Mouse (Mus musculus): ENCODE results near the gene Pcolce2. TPM values are rescaled to one million over a fixed set of nuclear protein-coding genes. Genes with fewer than 3 reads are reported as not detected.

Gene Pcolce2
- polyA plus RNA-seq (2012; rRNA removed): 24.5 and 31.5 TPM in 2 replicates

DNA sequence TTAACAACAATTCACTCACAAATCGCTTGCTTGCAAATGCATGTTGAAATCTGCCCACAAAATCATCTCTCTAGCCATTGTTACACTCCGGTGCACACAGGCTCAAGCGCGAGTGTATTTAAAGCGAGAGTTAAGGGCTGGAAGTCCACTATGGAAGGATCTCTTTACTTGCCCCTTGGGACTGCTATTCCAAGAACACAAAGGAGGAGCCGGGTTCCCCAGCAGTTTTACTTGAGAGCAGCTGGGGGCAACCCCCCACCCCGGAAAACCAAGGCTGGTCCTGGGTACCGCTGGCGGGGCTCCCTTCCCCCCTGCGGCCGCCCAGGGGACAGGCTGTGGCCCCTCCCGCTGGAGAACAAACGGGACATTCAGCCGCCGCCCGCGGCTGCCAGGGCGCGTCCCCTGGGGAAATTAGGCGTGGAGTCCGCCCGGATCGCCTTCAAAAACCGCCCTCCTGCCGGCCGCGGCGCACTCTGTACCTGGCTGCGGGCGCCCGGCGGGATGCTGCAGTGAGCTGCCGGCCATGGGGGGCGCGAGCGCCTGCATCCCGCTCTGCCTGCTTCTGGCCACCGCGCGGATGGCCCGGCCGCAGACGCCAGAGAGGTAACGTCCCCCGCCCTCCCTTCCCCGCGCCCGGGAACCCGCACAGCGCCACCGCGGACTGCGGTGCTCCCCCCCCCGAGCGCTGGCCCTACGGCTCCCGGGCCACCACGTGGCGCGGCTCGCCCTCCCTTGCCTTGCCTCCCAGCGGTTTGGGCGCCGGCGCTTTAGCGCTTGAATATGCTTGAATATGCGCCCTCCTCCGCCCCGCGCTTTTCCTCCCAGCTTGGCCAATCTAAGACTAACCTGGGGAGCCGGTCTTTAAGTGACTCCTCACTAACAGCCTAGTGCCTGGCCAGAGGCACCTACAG is at the start of gene Pcolce2:
Pcolce2 (plus strand) TSS at position 331 of the 911 bp plus-strand sequence.
- no peak for TF ChIP-seq CTCF (IDR thresholded peaks at IDR 0.05; ENCODE audit: insufficient read depth, low read length)
- TF ChIP-seq POLR2A (IDR thresholded peaks at IDR 0.05; ENCODE audit: borderline replicate concordance, extremely low read depth, low read depth, low read length): no peak; the same call in 1 of the 2 replicates
- H3K4me1 ChIP-seq (ENCODE audit: control insufficient read depth, insufficient read depth, low read length): no peaks in the 10 kb centered on the region
- WGBS: 2% methylated on average over 63 of the region's 71 CpGs
- DNase-seq: peak; percentile 13
- peak within 1 kb of the TSS; percentile 63 for H3K4me3 ChIP-seq (replicated peaks; ENCODE audit: extremely low read depth, low read depth, low read length)

DNA sequence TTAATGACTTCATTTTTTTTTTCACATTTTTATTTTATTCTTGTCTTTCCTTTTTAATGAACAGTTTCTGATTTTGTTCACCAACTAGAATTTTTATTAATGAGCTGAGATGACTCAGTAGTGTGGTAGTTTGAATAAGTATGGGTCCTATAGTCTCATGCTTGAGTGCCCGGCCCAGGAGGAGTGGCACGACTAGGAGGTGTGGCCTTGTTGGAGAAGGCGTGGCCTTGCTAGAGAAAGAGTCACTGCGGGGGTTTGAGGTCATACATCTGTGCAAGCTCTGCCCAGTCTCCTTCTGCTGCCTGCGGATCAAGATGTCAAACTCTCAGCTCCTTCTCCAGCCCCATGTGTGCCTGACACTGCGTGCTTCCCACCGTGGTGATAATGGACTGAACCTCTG is 49.3 kb upstream of the Pcolce2 start:
- TF ChIP-seq CTCF (IDR thresholded peaks at IDR 0.05; ENCODE audit: insufficient read depth, low read length): no peak
- no peak for TF ChIP-seq POLR2A (IDR thresholded peaks at IDR 0.05; ENCODE audit: borderline replicate concordance, extremely low read depth, low read depth, low read length)
- Histone ChIP-seq H3K4me1 (ENCODE audit: control insufficient read depth, insufficient read depth, low read length) (no peaks in the 10 kb centered on the region), H3K4me3 (replicated peaks; ENCODE audit: extremely low read depth, low read depth, low read length) (no peak overlapping the region)
- WGBS: 86% methylated on average over 7 of the region's 7 CpGs
- DNase-seq: no peak

DNA sequence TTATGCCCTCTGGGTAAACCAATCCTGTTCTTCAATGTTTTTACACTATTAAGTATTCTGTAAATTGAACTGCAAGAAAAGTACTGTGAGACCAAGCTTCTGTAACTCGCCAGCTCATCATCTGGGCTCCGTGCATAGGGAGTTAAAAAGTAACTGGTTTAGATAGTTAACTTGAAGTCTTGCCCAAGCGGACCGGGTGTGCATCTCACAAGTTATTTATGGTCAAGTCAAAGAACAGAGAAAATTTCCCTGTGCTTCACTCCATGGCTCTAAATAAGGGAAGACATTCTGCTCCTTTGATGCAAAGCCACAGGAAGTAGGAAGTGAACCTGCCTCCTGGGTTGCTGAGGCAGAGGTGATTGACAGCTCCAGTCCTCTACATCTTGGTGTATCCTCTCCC is 43.1 kb upstream of the Pcolce2 start:
- Histone ChIP-seq H3K4me3 (replicated peaks; ENCODE audit: extremely low read depth, low read depth, low read length) (no peak overlapping the region), H3K4me1 (ENCODE audit: control insufficient read depth, insufficient read depth, low read length) (no peaks in the 10 kb centered on the region)
- no peak for DNase-seq
- TF ChIP-seq CTCF (IDR thresholded peaks at IDR 0.05; ENCODE audit: insufficient read depth, low read length) (no peak), POLR2A (IDR thresholded peaks at IDR 0.05; ENCODE audit: borderline replicate concordance, extremely low read depth, low read depth, low read length) (no peak)
- WGBS: 78% methylated on average over 4 of the region's 4 CpGs

DNA sequence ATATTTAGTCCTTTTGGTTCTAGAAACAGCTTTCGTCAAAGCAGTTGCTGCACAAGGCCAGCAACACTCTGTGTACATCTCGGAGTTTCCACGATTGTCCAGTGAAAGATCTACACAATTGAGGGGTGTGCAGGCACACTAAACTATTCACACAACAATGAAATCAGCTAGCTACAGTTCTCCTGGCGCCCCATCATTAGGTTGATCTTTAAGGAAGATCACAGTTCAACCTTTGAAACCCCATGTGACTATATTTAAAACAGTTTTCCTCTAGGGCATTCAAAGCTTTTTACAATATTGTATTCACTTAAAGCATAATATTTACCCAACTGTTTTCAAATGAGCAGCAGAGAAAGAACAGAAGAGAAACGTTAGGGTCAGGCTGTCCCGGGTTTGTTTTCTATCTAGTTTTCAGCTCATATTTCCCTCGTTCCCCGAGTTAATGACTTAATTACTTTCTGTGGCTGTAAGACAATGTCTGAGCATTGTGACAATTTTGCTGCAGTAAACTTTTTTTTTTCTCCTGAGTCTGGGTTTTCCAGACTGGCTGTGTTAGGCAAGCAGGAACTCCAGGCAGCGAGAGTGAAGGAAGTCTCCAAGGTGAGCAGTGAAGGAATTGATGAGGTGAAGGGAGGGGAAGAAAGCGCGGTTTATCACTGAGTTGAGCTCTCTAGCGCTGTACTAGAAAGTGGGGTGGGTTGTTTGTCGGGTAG is 39.8 kb upstream of the Pcolce2 start:
- TF ChIP-seq POLR2A (IDR thresholded peaks at IDR 0.05; ENCODE audit: borderline replicate concordance, extremely low read depth, low read depth, low read length) (no peak), CTCF (IDR thresholded peaks at IDR 0.05; ENCODE audit: insufficient read depth, low read length) (no peak)
- WGBS: 40% methylated on average over 13 of the region's 13 CpGs
- H3K4me1 ChIP-seq (ENCODE audit: control insufficient read depth, insufficient read depth, low read length): no peaks in the 10 kb centered on the region
- no peak for DNase-seq
- H3K4me3 ChIP-seq (replicated peaks; ENCODE audit: extremely low read depth, low read depth, low read length): no peak overlapping the region

DNA sequence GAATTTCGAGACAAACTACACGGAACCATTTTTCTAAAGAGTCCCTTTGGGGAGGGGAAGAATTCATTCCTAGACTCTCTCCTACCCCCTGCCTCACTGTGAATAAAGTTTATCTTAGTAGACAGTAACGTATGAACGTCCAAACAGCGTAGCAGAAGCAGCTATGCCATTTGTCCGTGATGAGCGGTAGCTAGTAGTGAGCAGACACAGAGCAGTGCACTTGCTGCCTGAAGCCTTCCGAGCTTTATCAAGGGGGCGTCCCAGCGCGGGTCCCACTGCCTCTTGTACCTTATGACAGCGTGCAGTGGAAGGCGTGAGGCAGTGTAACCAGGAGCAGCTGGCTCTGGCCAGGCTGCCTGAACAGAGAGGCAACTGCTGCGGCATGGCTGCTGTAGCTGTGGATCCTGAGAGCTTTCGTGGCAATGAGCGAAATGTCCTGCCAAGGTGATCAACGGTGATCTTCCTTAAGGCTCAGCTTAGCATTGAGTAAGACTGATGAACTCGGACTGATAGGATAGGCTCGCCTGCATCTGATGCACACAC is 39.2 kb upstream of the Pcolce2 start:
- H3K4me1 ChIP-seq (ENCODE audit: control insufficient read depth, insufficient read depth, low read length): no peaks in the 10 kb centered on the region
- TF ChIP-seq POLR2A (IDR thresholded peaks at IDR 0.05; ENCODE audit: borderline replicate concordance, extremely low read depth, low read depth, low read length): no peak
- TF ChIP-seq CTCF (IDR thresholded peaks at IDR 0.05; ENCODE audit: insufficient read depth, low read length): no peak

DNA sequence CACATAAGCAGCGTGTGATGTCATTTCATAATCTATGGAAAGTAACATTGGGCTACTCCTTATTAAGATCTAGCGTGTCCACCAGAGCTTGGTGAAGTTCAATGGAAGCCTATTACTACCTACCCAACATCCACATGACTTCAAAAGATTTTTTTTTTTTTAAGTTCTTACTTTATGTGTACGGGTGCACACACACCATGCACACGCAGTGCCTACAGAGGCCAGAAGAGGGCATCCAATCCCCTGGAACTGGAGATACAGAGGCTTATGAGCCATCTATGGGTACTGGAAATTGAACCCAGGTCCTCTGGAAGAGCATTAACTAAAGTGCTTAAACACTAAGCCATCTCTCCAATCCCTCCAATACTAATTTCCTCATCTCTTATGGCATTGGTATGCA is 38.0 kb upstream of the Pcolce2 start:
- Histone ChIP-seq H3K4me3 (replicated peaks; ENCODE audit: extremely low read depth, low read depth, low read length) (no peak overlapping the region), H3K4me1 (ENCODE audit: control insufficient read depth, insufficient read depth, low read length) (no peaks in the 10 kb centered on the region)
- WGBS: 84% methylated on average over 4 of the region's 4 CpGs
- peak; percentile 14; the same call in 1 of the 2 replicates for TF ChIP-seq CTCF (IDR thresholded peaks at IDR 0.05; ENCODE audit: insufficient read depth, low read length)
- no peak for TF ChIP-seq POLR2A (IDR thresholded peaks at IDR 0.05; ENCODE audit: borderline replicate concordance, extremely low read depth, low read depth, low read length)
- DNase-seq: no peak

More for the DNA sequence above, 39.2 kb upstream of the Pcolce2 start:
- WGBS: 36% methylated on average over 19 of the region's 19 CpGs
- H3K4me3 ChIP-seq (replicated peaks; ENCODE audit: extremely low read depth, low read depth, low read length): no peak overlapping the region
- DNase-seq: no peak

DNA sequence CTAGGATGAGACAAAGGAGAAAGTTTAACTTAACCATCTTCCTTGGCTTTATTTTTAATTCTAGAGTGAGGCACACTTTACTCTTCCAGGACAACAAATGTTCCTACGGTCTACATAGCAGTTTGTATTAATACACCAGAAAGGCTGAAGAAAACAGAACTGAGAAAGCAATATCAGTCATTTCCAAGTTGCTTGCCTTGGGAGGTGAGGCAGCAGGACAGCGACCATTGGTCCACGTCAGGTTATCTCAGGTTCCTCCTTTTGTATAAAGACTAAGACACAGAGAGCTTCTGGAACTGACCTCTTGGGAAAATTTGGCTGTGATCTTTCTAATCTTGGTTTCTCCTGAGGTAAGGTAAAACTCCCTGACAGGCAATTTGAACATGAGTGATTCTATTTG is 34.6 kb upstream of the Pcolce2 start:
- no peak for DNase-seq
- 63% methylated on average over 3 of the region's 3 CpGs for WGBS
- no peak for TF ChIP-seq CTCF (IDR thresholded peaks at IDR 0.05; ENCODE audit: insufficient read depth, low read length)
- H3K4me3 ChIP-seq (replicated peaks; ENCODE audit: extremely low read depth, low read depth, low read length): no peak overlapping the region
- no peaks in the 10 kb centered on the region for H3K4me1 ChIP-seq (ENCODE audit: control insufficient read depth, insufficient read depth, low read length)

DNA sequence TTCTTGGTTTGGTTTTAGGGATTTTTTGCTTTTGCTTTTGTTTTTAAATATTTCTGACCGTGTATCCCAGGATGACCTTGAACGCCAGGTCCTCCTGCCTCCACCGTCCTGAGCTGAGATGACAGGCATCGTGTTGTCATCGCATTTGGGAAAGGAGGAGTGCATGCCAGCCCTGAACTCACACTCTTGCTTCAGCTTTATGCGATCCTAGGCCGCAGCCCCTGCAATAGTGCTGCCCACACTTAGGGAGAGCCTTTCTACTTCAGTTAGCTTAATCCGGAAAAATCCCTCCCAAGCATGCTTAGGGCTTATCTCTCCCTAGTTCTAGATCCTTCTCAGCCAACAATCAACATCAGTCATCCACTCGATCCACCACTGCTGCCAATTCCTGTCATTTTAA is 34.1 kb upstream of the Pcolce2 start:
- DNase-seq: no peak
- 73% methylated on average over 9 of the region's 9 CpGs for WGBS
- TF ChIP-seq CTCF (IDR thresholded peaks at IDR 0.05; ENCODE audit: insufficient read depth, low read length) (no peak), POLR2A (IDR thresholded peaks at IDR 0.05; ENCODE audit: borderline replicate concordance, extremely low read depth, low read depth, low read length) (no peak)
- Histone ChIP-seq H3K4me3 (replicated peaks; ENCODE audit: extremely low read depth, low read depth, low read length) (no peak overlapping the region), H3K4me1 (ENCODE audit: control insufficient read depth, insufficient read depth, low read length) (no peaks in the 10 kb centered on the region)

DNA sequence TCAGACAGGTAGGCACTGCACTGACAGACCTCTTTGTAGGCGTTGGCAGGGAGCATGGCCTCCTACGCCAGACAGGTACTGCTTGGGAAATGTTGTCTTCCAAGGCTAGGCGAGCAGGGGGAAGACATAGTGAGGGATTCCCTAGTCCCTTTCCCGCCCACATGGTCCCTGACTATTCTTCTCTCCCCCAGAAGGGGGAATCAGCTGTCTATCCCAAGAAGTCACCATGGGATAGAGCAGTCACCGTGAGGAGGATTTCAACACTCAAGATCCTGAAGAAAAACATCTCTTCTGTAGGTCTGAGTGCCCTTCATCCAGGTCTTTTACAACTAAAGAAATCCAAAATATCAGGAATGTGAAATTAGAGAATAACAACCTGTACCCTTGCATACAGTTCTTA is 30.2 kb upstream of the Pcolce2 start:
- TF ChIP-seq POLR2A (IDR thresholded peaks at IDR 0.05; ENCODE audit: borderline replicate concordance, extremely low read depth, low read depth, low read length): no peak
- 0 out of 2 replicates have a peak, but pooled peaks have one; percentile 6 for TF ChIP-seq CTCF (IDR thresholded peaks at IDR 0.05; ENCODE audit: insufficient read depth, low read length)
- WGBS: 50% methylated on average over 5 of the region's 5 CpGs
- DNase-seq: no peak
- H3K4me3 ChIP-seq (replicated peaks; ENCODE audit: extremely low read depth, low read depth, low read length): no peak overlapping the region
- no peaks in the 10 kb centered on the region for H3K4me1 ChIP-seq (ENCODE audit: control insufficient read depth, insufficient read depth, low read length)

Data from lung, adult 2 months (tissue).